Mouse (Mus musculus) kidney, postnatal 36 days (tissue): Measurements from ENCODE around the gene Gar1.

Experiments
- DNase-seq, 2 experiments: peaks; one replicate each; pipeline ENCODE4 v3.0.0; 2021 to 2022; ENCODE audit warnings: mixed read lengths in 2 of 2

Gene Gar1

GRCm38 (mm10) chr3:129799011-129799410, 32.2 kb downstream of the Gar1 start:
- peak; percentile 41 to 47 for DNase-seq

DNA sequence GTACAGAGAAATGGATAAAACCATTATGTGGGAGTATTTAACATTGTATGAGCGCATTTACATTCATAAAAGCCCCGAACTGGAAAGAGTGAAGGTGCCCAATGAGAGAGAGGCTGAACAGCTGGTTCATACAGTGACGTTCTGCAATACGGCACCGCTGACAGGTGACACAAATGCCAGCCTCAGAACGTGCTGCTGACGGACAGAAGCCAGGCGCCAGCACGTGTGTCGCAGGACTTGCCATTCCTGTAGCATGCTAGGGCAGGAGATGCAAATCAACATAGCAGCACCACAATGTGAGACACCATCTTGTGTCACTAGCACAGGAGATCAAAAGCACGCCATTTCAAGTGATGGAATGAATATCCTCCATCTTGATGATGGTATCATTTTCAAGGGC, 32.6 kb downstream of the Gar1 start:
- no peak for DNase-seq

GRCm38 (mm10) chr3:129797341-129797740, 33.9 kb downstream of the Gar1 start:
- peak; percentile 21 to 69 for DNase-seq

DNA sequence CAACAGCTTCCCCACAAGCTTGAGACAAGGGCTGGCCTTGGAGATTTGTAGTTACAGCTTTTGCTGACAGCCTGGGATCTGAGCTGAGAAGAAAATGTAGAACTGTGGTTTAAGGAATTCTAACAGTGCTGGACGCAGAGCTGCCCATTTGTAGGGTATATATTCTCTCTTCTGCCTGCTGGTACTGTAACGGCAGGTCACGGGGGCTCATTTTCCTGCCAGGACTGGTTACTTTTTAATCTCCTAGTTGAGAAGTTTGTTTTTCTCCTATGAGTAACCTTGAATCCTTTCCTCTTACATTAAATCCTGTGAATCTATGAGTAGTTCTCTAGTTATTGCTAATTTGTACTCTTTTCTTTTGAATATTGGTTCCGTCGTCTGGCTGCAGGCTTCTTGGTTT, 37.4 kb downstream of the Gar1 start:
- DNase-seq = peak; percentile 82 to 87

GRCm38 (mm10) chr3:129782746-129783145, 48.5 kb downstream of the Gar1 start:
- DNase-seq = no peak

GRCm38 (mm10) chr3:129781435-129781834, 49.8 kb downstream of the Gar1 start:
- no peak for DNase-seq
